Mouse (Mus musculus) midbrain, embryonic 14.5 days (tissue): Measurements from ENCODE around the gene Zfyve26. TPM values are rescaled to one million over a fixed set of nuclear protein-coding genes. Genes with fewer than 3 reads are reported as not detected.

Source experiments
- ATAC-seq: fragments of 200-750 bp; cut with Nextera tagmentation; 2 replicates; pipeline ENCODE4 v1.8.0; 2017; ENCODE audit warnings: moderate number of reproducible peaks, moderate library complexity; ENCODE audit not compliant: low FRiP score, low TSS enrichment
- DNase-seq: peaks from one replicate; pipeline ENCODE4 v3.0.0-alpha.2; 2015
- H3K27ac ChIP-seq: fragments of 300-500 bp; sonication (generic); replicated peaks from 2 replicates; pipeline ENCODE4 v1.5.1; 2014; ENCODE audit warnings: mild to moderate bottlenecking, low read depth, low read length, moderate library complexity
- H3K27me3 ChIP-seq: fragments of 300-500 bp; sonication (generic); 2 replicates; pipeline ENCODE4 v1.6.1; 2014; ENCODE audit warnings: low read length, control low read depth, mixed read lengths; ENCODE audit not compliant: control insufficient read depth, insufficient read depth
- H3K36me3 ChIP-seq: fragments of 300-500 bp; sonication (generic); 2 replicates; pipeline ENCODE4 v1.6.1; 2014; ENCODE audit warnings: low read length, control low read depth; ENCODE audit not compliant: control insufficient read depth, insufficient read depth
- H3K4me1 ChIP-seq: fragments of 300-500 bp; sonication (generic); 2 replicates; pipeline ENCODE4 v1.6.1; 2014; ENCODE audit warnings: mild to moderate bottlenecking, antibody characterized with exemption, low read length, control low read depth; ENCODE audit not compliant: control insufficient read depth, insufficient read depth
- H3K4me2 ChIP-seq: fragments of 300-500 bp; sonication (generic); 2 replicates; pipeline ENCODE4 v1.6.1; 2014; ENCODE audit warnings: mild to moderate bottlenecking, low read length, moderate library complexity
- H3K4me3 ChIP-seq: fragments of 300-500 bp; sonication (generic); replicated peaks from 2 replicates; pipeline ENCODE4 v1.5.1; 2014; ENCODE audit warnings: low read depth, low read length
- H3K9ac ChIP-seq: fragments of 300-500 bp; sonication (generic); replicated peaks from 2 replicates; pipeline ENCODE4 v1.6.1; 2014; ENCODE audit warnings: mild to moderate bottlenecking, low read length, moderate library complexity
- H3K9me3 ChIP-seq: fragments of 300-500 bp; sonication (generic); 2 replicates; pipeline ENCODE4 v1.6.1; 2016; ENCODE audit warnings: low read length, control low read depth, mixed read lengths; ENCODE audit not compliant: control insufficient read depth
- WGBS: fragments of 180-500 bp; shearing (Covaris S2); extraction: QIAGEN DNeasy Blood & Tissue Kit; methylation state at CpG from one replicate; pipeline ENCODE4 v1.1.7; 2014; 5-methylcytosine and 5-hydroxymethylcytosine counted together
- polyA plus RNA-seq: library from polyadenylated mRNA; unstranded; fragments of >200 nt; fragmentation: Nextera tagmentation; extraction: Ambion mirVana; gene quantifications from 2 replicates; pipeline ENCODE4 v1.2.1, GENCODE M21; 2014

Gene Zfyve26
- polyA plus RNA-seq, 1 experiment from 2014 or later: 13.7 TPM

- H3K27me3 ChIP-seq: no peaks in the 10 kb centered on the region
- DNase-seq: no peak
- 86% methylated on average over 6 of the region's 6 CpGs for WGBS
- no peaks in the 10 kb centered on the region for H3K9me3 ChIP-seq
- peaks cover 9% of the 10 kb centered on the region for H3K4me1 ChIP-seq
- H3K9ac ChIP-seq: no peak overlapping the region
- no peak overlapping the region for H3K4me2 ChIP-seq
- peaks cover 28% of the 10 kb centered on the region; the same call in 1 of the 2 replicates for H3K36me3 ChIP-seq
- no peak overlapping the region for H3K27ac ChIP-seq
- ATAC-seq: no peak
- no peak overlapping the region for H3K4me3 ChIP-seq
Measured at GRCm38 (mm10) chr12:79292874-79293273, 3.2 kb downstream of the Zfyve26 start.

GRCm38 (mm10) chr12:79282595-79282994 lies 13.5 kb downstream of the Zfyve26 start:
- Histone ChIP-seq H3K4me1 (no peaks in the 10 kb centered on the region), H3K4me2 (no peak overlapping the region), H3K4me3 (no peak overlapping the region), H3K27ac (no peak overlapping the region), H3K9ac (no peak overlapping the region), H3K9me3 (no peaks in the 10 kb centered on the region), H3K36me3 (peaks cover 89% of the 10 kb centered on the region), H3K27me3 (no peaks in the 10 kb centered on the region)
- 91% methylated on average over 8 of the region's 8 CpGs for WGBS
- no peak for ATAC-seq
- no peak for DNase-seq

DNA sequence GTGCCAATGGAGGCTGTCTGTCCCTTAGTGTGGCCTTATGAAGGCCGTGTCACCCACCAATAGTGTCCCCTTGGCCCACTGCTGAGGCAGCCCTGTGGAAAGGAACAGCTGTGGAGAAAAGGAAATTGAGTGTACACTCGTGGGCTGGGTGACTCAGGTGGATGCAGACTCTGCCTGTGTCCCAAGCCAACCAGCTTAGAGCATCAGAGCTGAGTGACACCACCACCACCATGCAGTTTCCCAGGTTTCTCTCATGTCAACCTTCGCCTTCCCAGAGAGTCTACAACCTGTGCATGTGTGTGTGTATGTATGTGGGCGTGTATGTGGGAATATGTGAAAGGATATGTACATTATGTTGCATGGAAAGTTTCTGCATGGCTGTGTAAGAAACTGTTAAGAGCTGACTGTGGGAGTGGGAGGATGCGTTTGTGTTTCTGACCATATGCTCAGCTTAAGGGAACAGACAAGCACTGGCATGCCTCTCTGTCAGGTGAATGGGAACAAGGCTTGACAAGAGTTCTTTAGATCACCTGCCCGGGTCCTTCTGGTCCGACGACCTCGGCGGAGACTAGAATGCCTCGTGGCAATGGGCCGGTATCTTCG lies 16.5 kb downstream of the Zfyve26 start:
- 93% methylated on average over 13 of the region's 13 CpGs for WGBS
- DNase-seq: no peak

DNA sequence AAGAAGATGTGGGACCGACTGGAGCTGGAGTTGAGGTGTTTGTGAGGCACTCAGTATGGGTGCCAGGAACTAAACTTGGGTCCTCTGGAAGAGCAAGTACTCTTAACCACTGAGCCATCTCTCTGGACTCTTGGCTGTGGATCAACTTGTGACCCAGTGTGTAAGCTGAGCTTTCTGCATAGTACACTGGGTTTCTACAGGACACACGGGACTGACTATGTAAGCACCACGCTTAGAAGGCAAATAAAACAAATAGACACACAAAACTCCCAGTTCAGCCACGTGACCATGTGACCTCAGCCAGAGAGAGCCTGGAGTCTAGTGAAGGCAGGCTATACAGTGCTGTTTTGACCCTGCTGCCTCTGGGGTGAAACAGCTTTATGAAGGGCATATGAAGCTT lies 23.5 kb downstream of the Zfyve26 start:
- 93% methylated on average over 4 of the region's 4 CpGs for WGBS
- Histone ChIP-seq H3K9me3 (no peaks in the 10 kb centered on the region), H3K4me2 (no peak overlapping the region), H3K4me1 (no peaks in the 10 kb centered on the region), H3K4me3 (no peak overlapping the region), H3K27me3 (no peaks in the 10 kb centered on the region), H3K27ac (no peak overlapping the region), H3K9ac (no peak overlapping the region), H3K36me3 (peaks cover 94% of the 10 kb centered on the region)
- ATAC-seq (no peak), DNase-seq (no peak)

More for the DNA sequence above, 16.5 kb downstream of the Zfyve26 start:
- no peak for ATAC-seq
- H3K4me1 ChIP-seq: no peaks in the 10 kb centered on the region
- H3K27ac ChIP-seq: no peak overlapping the region
- H3K36me3 ChIP-seq: peaks cover 86% of the 10 kb centered on the region
- no peaks in the 10 kb centered on the region for H3K9me3 ChIP-seq
- no peak overlapping the region for H3K9ac ChIP-seq
- H3K27me3 ChIP-seq: no peaks in the 10 kb centered on the region
- H3K4me2 ChIP-seq: no peak overlapping the region
- no peak overlapping the region for H3K4me3 ChIP-seq

DNA sequence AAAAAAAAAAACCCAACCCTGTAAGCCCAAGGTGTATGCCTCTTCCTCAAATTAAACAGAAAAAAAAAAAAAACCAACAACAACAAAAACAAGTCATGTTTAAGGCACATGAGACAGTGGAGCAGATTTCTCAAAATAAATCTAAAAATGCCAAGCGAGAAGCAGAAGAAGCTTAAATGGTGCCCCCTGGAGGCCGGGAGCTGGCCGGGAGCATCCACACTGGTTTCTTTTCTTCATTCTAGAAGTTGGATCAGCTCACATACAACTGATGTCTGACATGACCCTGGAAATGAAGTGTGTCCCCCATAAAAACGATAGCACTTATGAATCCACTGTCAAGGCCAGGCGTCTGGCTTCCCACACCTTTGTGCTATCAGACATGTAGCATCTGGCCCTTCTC lies 35.1 kb downstream of the Zfyve26 start:
- WGBS: 54% methylated on average over 5 of the region's 5 CpGs
- H3K4me2 ChIP-seq: no peak overlapping the region
- no peaks in the 10 kb centered on the region for H3K4me1 ChIP-seq
- no peaks in the 10 kb centered on the region for H3K9me3 ChIP-seq
- ATAC-seq (no peak), DNase-seq (peak; percentile 69)
- H3K4me3 ChIP-seq: no peak overlapping the region
- no peak overlapping the region for H3K9ac ChIP-seq
- H3K27me3 ChIP-seq: no peaks in the 10 kb centered on the region
- H3K36me3 ChIP-seq: peaks cover 80% of the 10 kb centered on the region
- H3K27ac ChIP-seq: no peak overlapping the region

DNA sequence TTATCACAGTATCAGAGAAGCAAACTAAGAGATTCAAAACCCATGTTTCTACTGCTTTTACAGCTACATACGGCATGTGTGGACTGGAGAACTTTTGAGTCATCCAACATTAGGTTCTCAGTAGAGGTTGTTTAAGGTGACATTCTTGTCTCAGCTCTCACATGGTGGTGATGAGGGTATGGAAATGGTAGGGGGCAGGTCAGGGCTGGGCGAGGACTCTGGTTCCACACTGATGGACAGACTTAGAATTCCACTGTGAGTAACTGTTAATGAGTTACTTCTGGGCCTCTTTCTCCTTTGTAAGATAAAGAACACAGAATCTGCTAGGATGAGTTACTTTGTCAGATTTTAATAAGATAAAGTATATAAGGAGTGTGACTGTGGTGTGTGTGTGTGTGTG lies 36.0 kb downstream of the Zfyve26 start:
- Histone ChIP-seq H3K9me3 (no peaks in the 10 kb centered on the region), H3K36me3 (peaks cover 76% of the 10 kb centered on the region), H3K4me2 (no peak overlapping the region), H3K27ac (no peak overlapping the region), H3K9ac (no peak overlapping the region), H3K4me1 (no peaks in the 10 kb centered on the region), H3K27me3 (no peaks in the 10 kb centered on the region), H3K4me3 (no peak overlapping the region)
- 91% methylated on average over 2 of the region's 2 CpGs for WGBS
- DNase-seq (no peak), ATAC-seq (no peak)

- H3K4me1 ChIP-seq: no peaks in the 10 kb centered on the region
- no peak overlapping the region for H3K4me2 ChIP-seq
- ATAC-seq: no peak
- H3K27ac ChIP-seq: no peak overlapping the region
- H3K9me3 ChIP-seq: no peaks in the 10 kb centered on the region
- H3K27me3 ChIP-seq: no peaks in the 10 kb centered on the region
- no peak overlapping the region for H3K9ac ChIP-seq
- 93% methylated on average over 10 of the region's 10 CpGs for WGBS
- no peak overlapping the region for H3K4me3 ChIP-seq
- H3K36me3 ChIP-seq: peaks cover 81% of the 10 kb centered on the region
- DNase-seq: no peak
Measured at GRCm38 (mm10) chr12:79254975-79255374, 41.1 kb downstream of the Zfyve26 start.

DNA sequence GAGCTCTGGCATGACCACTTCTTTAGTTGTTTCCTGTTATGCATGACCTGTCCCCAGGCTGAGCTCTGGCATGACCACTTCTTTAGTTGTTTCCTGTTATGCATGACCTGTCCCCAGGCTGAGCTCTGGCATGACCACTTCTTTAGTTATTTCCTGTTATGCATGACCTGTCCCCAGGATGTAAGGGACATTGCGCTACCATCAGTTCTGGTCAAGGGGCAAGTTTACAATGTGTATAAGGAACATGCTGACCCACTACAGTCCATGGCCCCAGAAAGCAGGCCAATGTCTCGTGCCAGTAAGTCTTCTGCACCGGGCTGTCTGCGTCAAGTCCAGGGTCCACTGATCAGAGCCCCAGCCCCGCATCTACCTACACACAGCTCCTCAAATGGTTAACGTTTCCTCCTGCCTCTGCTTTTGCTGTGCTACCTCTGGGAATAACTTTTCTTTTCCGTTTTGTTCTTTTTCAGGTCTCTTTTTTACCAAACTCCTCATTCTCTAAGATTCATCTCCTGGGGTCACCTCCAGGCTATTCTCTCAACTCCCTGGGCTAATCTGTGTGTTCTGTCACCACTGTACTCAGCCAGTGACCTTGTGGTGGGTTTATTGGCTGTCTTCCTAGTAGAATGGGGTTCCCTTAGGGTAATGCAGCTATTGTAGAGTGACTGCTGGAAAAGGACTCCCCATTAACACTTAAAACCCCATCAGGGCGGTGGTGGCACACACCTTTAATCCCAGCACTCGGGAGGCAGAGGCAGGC lies 42.6 kb downstream of the Zfyve26 start:
- ATAC-seq (no peak), DNase-seq (no peak)
- H3K4me2 ChIP-seq: no peak overlapping the region
- H3K27me3 ChIP-seq: no peaks in the 10 kb centered on the region
- H3K36me3 ChIP-seq: peaks cover 89% of the 10 kb centered on the region
- 92% methylated on average over 9 of the region's 9 CpGs for WGBS
- no peak overlapping the region for H3K4me3 ChIP-seq
- no peaks in the 10 kb centered on the region for H3K9me3 ChIP-seq
- H3K9ac ChIP-seq: no peak overlapping the region
- no peak overlapping the region for H3K27ac ChIP-seq
- no peaks in the 10 kb centered on the region for H3K4me1 ChIP-seq

DNA sequence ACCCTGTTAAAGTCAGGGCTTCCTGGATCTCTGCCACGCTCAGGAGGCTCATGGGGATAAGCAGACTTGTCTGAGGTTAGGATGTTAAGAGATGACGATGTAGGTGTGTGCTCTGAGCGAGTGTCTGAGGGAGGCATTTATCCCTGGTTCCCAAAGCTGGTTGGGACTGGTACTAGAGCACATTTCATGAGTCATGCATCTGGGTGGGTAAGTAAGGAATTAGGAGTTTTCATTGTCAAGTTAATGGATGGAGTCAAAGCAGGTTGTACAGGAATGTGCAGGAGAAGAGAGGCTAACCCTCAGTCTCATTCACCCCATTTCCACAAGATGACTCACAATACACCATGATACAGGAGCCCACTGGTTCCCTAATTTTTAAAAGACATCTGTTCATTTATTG lies 48.0 kb downstream of the Zfyve26 start:
- no peak for DNase-seq
- Histone ChIP-seq H3K36me3 (peaks cover 95% of the 10 kb centered on the region), H3K4me1 (no peaks in the 10 kb centered on the region), H3K4me2 (no peak overlapping the region), H3K4me3 (no peak overlapping the region), H3K27me3 (no peaks in the 10 kb centered on the region), H3K9me3 (no peaks in the 10 kb centered on the region), H3K9ac (no peak overlapping the region), H3K27ac (no peak overlapping the region)
- no peak for ATAC-seq
- 86% methylated on average over 3 of the region's 3 CpGs for WGBS
